Mouse (Mus musculus) neural tube, embryonic 11.5 days (tissue): ENCODE measurements at regions not wholly inside any gene's neighbourhood (a gene's known extent, or its start where the extent isn't known, plus 50 kb on each side); places are given as distances from the start of the nearest gene placed in this dataset.

ENCODE experiments used
- ATAC-seq: fragments of 200-750 bp; cut with Nextera tagmentation; 2 replicates; pipeline ENCODE4 v1.8.0; 2017; ENCODE audit warnings: moderate number of reproducible peaks, mild to moderate bottlenecking, moderate TSS enrichment, moderate library complexity; ENCODE audit not compliant: insufficient read depth, low FRiP score, low TSS enrichment
- DNase-seq: peaks from one replicate; pipeline ENCODE4 v3.0.0-alpha.2; 2015; ENCODE audit warnings: low spot score
- H3K27ac ChIP-seq: fragments of 300-500 bp; sonication (generic); 2 replicates; pipeline ENCODE4 v1.5.1; 2014; ENCODE audit warnings: low read depth, mild to moderate bottlenecking, low read length
- H3K27me3 ChIP-seq: fragments of 300-500 bp; sonication (generic); 2 replicates; pipeline ENCODE4 v1.6.1; 2014; ENCODE audit warnings: mild to moderate bottlenecking, low read length, mixed read lengths; ENCODE audit not compliant: control insufficient read depth, insufficient read depth
- H3K36me3 ChIP-seq: fragments of 300-500 bp; sonication (generic); 2 replicates; pipeline ENCODE4 v1.6.1; 2014; ENCODE audit warnings: mild to moderate bottlenecking, low read length, moderate library complexity, mixed read lengths; ENCODE audit not compliant: control insufficient read depth, insufficient read depth
- H3K4me1 ChIP-seq: fragments of 300-500 bp; sonication (generic); 2 replicates; pipeline ENCODE4 v1.6.1; 2014; ENCODE audit warnings: low read length, mixed read lengths; ENCODE audit not compliant: control insufficient read depth, insufficient read depth
- H3K4me2 ChIP-seq: fragments of 300-500 bp; sonication (generic); 2 replicates; pipeline ENCODE4 v1.6.1; 2014; ENCODE audit warnings: low read depth, mild to moderate bottlenecking, moderate library complexity
- H3K4me3 ChIP-seq: fragments of 300-500 bp; sonication (generic); 2 replicates; pipeline ENCODE4 v1.5.1; 2014; ENCODE audit warnings: low read depth, low read length
- H3K9ac ChIP-seq: fragments of 300-500 bp; sonication (generic); 2 replicates; pipeline ENCODE4 v1.6.1; 2014; ENCODE audit warnings: mild to moderate bottlenecking, low read length
- H3K9me3 ChIP-seq: fragments of 300-500 bp; sonication (generic); 2 replicates; pipeline ENCODE4 v1.6.1; 2016; ENCODE audit warnings: low read length; ENCODE audit not compliant: control insufficient read depth
- WGBS: fragments of 180-500 bp; shearing (Covaris S2); extraction: QIAGEN DNeasy Blood & Tissue Kit; methylation state at CpG from one replicate; pipeline ENCODE4 v1.1.7; 2014; 5-methylcytosine and 5-hydroxymethylcytosine counted together

DNA sequence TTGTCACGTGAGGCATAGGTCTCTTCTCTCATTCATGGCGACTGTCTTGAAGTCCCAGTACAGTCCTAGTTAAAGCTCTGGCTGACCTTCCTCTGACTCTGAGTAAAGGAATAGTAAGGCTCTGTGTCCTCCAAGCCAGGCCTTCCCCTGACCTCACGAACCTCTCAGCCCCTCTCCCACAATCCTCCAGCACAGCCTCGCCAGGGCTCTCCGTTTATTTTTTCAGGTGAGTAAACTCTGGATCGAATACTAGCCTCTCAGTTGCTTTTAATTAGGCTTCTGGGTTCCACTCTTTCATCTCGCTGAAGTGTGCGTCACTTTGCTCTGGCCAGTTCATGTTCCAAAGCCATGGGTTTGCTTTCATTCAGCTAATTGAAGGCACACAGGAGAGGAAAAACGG lies 133.8 kb downstream of the Mylk4 start:
- Histone ChIP-seq H3K36me3 (no peaks in the 10 kb centered on the region), H3K27me3 (no peaks in the 10 kb centered on the region), H3K9me3 (no peaks in the 10 kb centered on the region), H3K4me2 (no peak overlapping the region), H3K4me1 (no peaks in the 10 kb centered on the region), H3K9ac (no peak overlapping the region), H3K27ac (no peak overlapping the region), H3K4me3 (no peak overlapping the region)
- DNase-seq, result no peak
- 63% methylated on average over 9 of the region's 9 CpGs for WGBS
- no peak for ATAC-seq

DNA sequence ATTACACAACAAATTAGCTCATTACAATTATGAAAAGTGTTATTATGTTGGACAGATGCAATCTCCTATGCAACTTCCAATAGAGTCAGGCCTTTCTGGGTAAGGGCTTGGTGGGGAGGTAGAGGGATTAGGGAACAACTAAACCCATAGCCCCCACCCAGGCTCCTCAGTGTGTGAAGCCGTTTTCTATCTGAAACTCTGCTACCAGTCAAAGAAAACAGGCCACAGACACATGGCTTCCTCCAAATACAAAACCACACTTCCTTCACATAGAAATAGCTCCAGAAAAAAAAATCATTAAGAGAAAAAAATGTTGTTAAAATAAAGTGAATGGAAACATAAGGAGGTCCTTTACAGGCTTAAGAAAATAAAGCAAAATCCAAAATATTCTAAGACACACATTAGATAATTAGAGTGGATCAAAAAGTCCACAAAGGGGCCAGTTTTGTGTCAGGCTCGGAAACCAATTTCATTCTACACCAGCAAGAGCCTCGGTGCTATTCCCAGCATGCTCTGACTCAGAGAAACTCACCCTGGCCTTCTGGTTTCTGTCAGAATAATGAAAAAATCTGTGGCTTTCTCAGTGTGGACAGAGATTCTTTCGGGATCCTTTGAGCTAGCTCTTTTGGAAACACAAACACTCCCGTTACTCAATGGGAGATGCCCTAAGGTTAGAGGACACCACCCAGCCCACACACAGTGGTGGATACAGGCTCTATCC lies 140.6 kb downstream of the Mylk4 start:
- Histone ChIP-seq H3K9me3 (no peaks in the 10 kb centered on the region), H3K4me2 (no peak overlapping the region), H3K27me3 (no peaks in the 10 kb centered on the region), H3K4me3 (no peak overlapping the region), H3K4me1 (no peaks in the 10 kb centered on the region), H3K27ac (no peak overlapping the region), H3K9ac (no peak overlapping the region), H3K36me3 (no peaks in the 10 kb centered on the region)
- WGBS, result 71% methylated on average over 5 of the region's 5 CpGs
- no peak for ATAC-seq
- no peak for DNase-seq

DNA sequence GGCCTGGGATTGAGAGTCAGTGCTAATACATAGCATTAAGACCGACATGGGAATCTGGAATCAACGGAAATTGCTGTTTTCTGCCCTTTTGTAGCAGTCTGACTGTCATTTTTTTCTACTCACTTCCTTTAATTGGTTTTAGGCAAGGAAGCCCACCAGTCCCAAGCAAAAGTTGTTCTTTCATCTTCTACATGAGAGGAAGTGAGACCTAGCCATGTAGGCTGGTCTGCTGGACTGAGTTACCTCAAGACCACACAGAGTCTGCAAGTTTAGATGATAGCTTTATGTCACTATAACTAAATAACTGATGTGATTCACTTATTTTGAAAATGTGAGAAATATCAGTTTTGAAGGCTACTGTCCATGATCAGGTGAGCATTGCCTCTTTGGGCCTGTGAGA lies 142.8 kb downstream of the Mylk4 start:
- no peaks in the 10 kb centered on the region for H3K36me3 ChIP-seq
- 96% methylated on average over 2 of the region's 2 CpGs for WGBS

DNA sequence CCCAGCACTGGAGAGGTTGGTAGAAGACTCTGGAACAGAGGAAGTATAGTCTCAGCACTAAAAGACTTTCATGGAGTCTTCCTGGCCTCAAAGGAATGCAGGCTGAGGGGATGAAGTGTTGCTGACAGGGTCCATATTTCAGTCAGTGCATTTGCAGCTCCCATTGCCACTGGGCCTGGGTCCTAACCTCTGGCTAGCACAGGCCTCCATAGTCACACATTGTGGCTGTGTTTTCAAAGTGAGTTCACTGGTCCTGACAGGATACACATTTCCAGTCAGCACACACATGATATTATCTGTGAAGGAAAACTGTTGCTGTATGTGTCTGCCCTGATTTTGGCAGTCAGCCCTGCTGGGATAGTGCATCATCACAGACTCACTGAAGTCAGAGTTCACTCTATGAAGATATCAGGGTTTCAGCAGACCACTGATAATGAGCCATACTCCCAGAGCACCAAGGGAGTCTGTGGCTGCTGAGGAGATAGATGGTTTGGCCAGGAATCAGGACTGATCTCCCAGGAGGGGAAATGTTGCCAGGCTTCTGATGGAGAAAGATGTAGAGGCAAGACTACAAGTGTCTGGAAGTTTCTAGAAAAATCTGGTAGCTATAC lies 153.5 kb downstream of the Mylk4 start:
- no peak overlapping the region for H3K9ac ChIP-seq
- H3K4me2 ChIP-seq, result no peak overlapping the region
- DNase-seq (no peak), ATAC-seq (no peak)
- no peaks in the 10 kb centered on the region for H3K9me3 ChIP-seq
- no peaks in the 10 kb centered on the region for H3K4me1 ChIP-seq
- H3K27ac ChIP-seq, result no peak overlapping the region
- H3K4me3 ChIP-seq, result no peak overlapping the region
- H3K27me3 ChIP-seq, result no peaks in the 10 kb centered on the region
- no peaks in the 10 kb centered on the region for H3K36me3 ChIP-seq

More for the DNA sequence above, 142.8 kb downstream of the Mylk4 start:
- Histone ChIP-seq H3K27me3 (no peaks in the 10 kb centered on the region), H3K4me1 (no peaks in the 10 kb centered on the region), H3K4me2 (no peak overlapping the region), H3K4me3 (no peak overlapping the region), H3K9ac (no peak overlapping the region), H3K27ac (no peak overlapping the region), H3K9me3 (no peaks in the 10 kb centered on the region)
- DNase-seq (no peak), ATAC-seq (no peak)

DNA sequence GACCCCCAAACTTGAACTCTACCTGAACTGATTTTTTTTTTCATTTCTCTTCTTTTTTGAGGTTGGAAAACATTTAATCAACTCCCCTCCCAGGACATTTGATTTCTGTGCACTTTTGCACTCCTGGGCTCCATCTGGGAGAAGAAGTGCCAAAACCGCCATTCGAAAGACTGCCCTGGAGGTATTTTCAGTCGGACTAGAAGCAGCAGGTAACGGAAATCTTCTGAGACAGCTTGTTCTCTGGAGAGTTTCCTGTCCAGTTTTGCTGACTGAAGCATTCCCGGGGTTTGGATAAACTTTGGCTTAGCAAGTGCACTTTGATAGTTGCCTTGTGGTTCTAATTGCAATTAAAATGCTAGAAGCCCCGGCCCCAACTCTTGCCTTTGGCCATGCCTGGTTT lies 169.8 kb downstream of the Mylk4 start:
- DNase-seq (peak; percentile 9), ATAC-seq (no peak)
- H3K27ac ChIP-seq, result no peak overlapping the region
- H3K4me2 ChIP-seq, result no peak overlapping the region
- H3K27me3 ChIP-seq, result no peaks in the 10 kb centered on the region
- no peaks in the 10 kb centered on the region for H3K9me3 ChIP-seq
- no peak overlapping the region for H3K4me3 ChIP-seq
- no peaks in the 10 kb centered on the region for H3K36me3 ChIP-seq
- 32% methylated on average over 6 of the region's 6 CpGs for WGBS
- no peaks in the 10 kb centered on the region for H3K4me1 ChIP-seq
- H3K9ac ChIP-seq, result no peak overlapping the region

DNA sequence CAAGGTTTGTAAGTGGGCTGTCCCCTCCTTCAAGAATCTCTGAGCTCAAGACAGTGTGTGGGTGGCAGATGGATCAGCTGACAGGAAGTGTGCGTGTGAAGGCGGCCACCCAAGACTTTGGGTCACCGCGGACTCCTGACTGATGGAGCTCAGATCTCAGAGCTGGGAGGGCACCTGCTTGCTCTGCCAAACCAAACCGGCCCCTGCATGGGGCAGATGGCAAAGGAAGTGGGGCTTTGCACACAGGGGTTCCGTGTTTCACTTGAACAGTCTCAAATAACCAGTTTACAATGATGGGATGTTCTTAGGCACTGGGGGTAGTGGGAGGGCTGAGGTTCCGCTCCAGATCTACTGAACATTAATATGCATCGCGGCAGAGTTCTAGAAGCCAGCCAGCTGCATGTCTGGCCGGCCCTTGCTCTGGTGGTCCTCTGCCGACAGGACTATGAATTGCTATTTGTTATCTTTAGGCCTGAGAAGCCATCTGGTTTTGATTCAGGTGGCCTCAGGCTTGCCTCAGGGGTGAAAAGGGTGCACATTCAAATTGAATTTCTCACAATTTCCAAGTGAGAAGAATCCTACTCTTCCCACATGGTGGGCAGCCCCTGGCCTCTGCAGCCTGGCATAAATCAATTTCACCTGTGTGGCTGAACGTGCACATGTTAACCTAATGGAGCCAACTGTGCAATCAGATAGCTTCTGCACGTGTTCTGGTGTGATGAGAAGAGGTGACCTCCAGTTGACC lies 172.0 kb downstream of the Mylk4 start:
- no peak for ATAC-seq
- peak; percentile 65 for DNase-seq
- Histone ChIP-seq H3K4me2 (no peak overlapping the region), H3K27ac (no peak overlapping the region), H3K36me3 (no peaks in the 10 kb centered on the region), H3K27me3 (no peaks in the 10 kb centered on the region), H3K9ac (no peak overlapping the region), H3K4me1 (no peaks in the 10 kb centered on the region), H3K4me3 (no peak overlapping the region), H3K9me3 (no peaks in the 10 kb centered on the region)
- 56% methylated on average over 13 of the region's 13 CpGs for WGBS

DNA sequence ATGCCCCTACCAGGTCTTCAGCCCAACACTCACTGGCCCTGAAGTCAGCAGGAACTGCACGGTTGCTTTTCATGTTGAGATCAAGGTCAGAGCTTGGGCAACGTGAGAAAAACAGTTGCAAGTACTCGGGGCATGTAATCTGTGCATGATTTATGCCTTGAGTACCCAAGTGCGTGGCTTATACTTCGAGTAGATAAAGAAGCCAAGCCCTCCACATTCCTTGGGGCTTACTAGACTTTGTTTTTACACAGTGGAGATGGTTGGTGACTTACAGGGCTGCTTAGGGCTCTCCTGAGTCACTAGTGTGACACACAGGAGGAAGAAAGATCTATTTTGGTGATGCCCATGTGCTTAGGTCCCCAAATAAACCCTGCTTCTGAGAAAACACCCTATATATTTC lies 172.8 kb downstream of the Mylk4 start:
- Histone ChIP-seq H3K4me3 (no peak overlapping the region), H3K36me3 (no peaks in the 10 kb centered on the region), H3K9me3 (no peaks in the 10 kb centered on the region), H3K4me1 (no peaks in the 10 kb centered on the region), H3K9ac (no peak overlapping the region), H3K27me3 (no peaks in the 10 kb centered on the region), H3K4me2 (no peak overlapping the region), H3K27ac (no peak overlapping the region)
- DNase-seq, result peak; percentile 13
- WGBS, result 44% methylated on average over 5 of the region's 5 CpGs
- ATAC-seq, result no peak

DNA sequence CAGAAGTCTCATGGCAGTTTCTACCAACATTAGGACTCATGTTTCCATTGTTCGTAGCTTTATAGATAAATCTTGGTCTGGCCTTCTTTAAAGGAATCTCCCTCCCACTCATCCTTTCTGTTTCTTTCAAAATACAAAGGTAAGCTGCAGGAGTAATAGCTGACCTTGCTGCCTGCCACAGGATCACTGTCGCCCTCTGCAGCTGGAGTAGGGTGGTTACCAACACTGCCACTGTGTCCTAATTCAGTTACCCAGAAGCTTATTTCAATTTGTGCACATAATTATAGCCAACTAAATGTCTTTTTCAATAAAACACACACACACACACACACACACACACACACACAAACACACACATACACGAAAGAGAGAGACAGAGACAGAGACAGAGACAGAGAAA lies 175.3 kb downstream of the Mylk4 start:
- Histone ChIP-seq H3K4me2 (no peak overlapping the region), H3K9me3 (no peaks in the 10 kb centered on the region), H3K9ac (no peak overlapping the region), H3K27ac (no peak overlapping the region), H3K4me1 (no peaks in the 10 kb centered on the region), H3K36me3 (no peaks in the 10 kb centered on the region), H3K27me3 (no peaks in the 10 kb centered on the region), H3K4me3 (no peak overlapping the region)
- no peak for ATAC-seq
- no peak for DNase-seq
- 81% methylated on average over 3 of the region's 3 CpGs for WGBS
